Mouse (Mus musculus) urinary bladder, postnatal 4 days (tissue): ENCODE results near the gene Meioc.
"Not testable (repeated sequence)": the region's sequence is repeated elsewhere in the genome, so short reads cannot be mapped to it uniquely, and the experiment has no call there.

Source experiments
- DNase-seq, 2 experiments: peaks; one replicate each; pipeline ENCODE4 v3.0.0; 2021 to 2022; ENCODE audit warnings: low spot score in 2 of 2

The Meioc gene

GRCm38 (mm10) chr11:102665637-102666435 is 2.3 kb downstream of the Meioc start:
- DNase-seq, result no peak

GRCm38 (mm10) chr11:102690162-102690561 is 26.6 kb downstream of the Meioc start:
- peak; percentile 35 to 75 for DNase-seq

DNA sequence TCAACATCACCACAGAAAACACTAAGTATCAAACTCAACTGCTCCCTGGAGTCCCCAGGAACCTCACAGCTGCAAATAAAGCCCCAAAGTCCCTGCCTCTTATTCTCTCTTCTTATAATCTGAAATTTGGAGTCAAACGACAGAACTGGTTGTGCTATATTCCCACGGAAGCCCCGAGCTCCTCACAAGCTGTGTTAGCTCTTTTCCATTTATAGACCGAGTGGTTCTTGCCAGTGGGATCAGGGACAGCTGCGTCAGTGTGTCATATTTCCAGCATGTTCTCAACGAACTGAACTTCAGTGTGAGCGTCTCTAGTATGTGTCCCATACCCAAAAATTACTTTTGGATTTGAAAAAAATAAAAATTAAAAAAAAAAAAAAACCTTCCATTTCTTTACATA is 31.8 kb downstream of the Meioc start:
- no peak for DNase-seq

GRCm38 (mm10) chr11:102697338-102698017 is 34.0 kb downstream of the Meioc start, which contains the start of gene Ccdc43:
TSS of gene Ccdc43 (minus strand) at chr11:102697782.
- peak; percentile 84 to 85 for DNase-seq

DNA sequence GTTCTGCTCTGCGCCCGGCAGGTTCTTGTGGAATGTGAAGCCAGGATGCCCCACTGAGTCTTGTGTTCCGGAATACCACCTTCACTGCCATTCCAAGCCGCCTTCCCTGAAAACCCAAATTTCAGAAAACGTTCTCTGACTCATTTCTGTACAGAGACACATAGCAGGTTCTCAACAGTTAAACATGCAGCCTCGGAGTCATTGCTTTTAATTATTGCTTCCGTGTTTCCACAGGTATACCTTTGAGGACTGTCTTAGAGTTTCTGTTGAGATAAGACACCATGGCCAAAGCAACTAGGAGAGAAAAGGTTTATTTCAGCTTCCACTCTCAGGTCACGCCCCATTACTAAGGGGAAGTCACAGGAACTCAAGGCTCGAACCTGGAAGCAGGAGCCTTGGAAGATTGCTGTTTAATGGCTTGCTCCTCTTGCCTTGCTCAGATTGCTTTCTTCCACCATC is 34.5 kb downstream of the Meioc start:
- no peak for DNase-seq

- not testable (repeated sequence) for DNase-seq
Observed at GRCm38 (mm10) chr11:102702206-102702605, 38.7 kb downstream of the Meioc start.

DNA sequence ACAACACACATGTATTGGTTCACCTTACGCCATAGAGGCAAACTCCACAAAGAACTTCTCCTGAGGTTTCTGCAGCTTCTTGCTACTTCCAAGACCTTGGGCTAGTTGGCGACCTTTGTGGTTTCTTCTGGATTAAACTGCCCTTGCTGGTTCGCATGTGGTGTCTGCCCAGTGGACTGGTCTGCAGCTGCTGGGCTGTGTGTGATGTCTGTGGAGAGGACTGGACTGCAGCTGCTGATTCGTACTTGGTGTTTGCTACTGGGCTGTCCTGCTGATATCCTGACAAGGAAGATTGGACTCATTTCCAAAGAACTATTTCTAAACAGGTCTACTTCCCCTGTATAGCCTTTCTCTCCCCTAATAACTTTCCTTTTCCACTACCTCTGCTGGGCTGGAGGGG is 48.9 kb downstream of the Meioc start:
- no peak for DNase-seq

DNA sequence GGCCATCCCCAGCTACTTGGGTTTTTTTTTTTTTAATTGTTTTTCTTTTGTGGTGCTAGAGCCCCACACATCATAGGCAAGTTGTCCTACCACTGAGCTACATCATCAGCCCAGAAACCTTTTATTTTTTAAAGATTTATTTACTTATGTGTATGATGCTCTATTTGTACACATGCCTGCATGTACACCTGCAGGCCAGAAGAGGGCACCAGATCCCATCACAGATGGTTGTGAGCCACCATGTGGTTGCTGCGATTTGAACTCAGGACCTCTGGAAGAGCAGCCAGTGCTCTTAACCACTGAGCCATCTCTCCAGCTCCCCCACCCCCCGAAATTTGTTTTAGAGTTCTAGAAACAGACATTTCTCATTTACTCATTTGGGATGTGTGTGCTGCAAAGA is 51.1 kb downstream of the Meioc start:
- not testable (repeated sequence) for DNase-seq

- no peak for DNase-seq
Observed at GRCm38 (mm10) chr11:102716135-102716534, 52.6 kb downstream of the Meioc start.

DNA sequence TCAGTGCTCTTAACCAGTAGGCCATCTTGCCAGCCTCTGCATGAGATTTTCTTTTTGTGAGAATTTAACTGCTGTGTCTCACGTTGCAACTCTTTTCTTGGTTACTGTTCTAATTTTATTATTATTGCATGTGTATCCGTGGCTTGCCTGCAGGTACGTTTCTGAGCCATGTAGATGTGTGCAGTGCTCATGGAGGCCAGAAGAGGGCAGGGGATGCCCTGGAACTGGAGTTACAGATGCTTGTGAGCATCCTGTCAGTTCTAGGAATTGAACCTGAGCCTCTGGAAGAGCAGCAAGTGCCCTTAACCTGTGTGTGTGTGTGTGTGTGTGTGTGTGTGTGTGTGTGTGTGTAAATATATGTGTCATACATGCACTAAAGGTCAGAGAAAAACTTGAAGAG is 62.1 kb downstream of the Meioc start:
- DNase-seq, result no peak

DNA sequence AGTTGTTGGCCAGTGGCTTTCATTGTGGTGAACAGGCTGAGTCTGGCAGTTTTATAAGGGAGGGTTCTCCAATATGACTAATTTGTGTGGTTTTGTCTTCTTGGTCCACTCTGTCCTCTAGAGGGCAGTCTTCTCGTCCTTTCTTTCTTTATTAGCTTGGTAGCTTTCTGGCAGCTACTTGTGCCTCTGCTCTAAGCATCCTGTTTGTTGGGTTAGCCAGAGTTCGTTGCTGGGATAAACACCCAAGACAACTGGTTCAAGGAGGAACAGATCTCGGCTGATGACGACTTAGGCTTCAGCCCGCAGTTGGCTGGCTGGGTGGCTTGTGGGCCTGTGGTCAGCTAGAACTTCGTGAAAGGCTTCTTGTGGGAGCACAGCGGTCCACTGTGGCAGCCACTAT is 65.1 kb downstream of the Meioc start:
- DNase-seq, result no peak

DNA sequence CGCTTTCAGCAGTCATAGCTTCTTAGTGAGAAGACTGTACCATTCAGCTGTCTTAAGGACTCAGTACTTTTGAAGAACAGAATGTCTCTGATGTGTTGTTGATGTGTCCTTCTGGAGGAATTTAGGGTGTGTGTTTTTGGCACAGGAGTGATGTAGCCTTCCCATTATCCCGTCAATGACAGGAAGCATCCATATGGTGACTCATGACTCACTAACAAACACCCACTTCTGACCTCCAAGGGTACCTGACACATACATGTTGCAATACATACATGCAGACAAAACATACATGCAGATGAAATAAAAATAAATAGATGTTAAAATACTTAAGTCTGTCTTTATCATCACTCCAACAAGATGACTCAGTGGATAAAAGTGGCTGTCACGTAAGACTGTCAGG is 66.3 kb downstream of the Meioc start:
- DNase-seq, result no peak

DNA sequence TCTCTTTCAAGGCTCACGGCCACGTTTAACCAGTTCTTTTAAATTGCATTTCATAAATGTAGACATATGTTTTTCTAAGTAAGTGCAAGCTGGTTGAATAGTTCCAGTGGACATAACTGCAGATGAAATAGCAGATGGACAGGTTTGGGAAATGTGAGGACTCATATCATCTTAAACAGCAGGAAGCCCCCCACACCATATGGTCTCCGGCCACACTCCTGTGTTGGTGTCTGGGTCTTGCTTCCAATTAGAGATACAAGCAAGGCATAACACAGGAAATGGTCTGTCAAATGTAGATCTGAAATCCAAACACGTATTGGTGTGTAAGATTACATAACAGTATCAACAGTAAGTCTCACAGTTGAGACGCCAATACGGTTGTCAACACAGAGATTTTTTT is 67.8 kb downstream of the Meioc start:
- DNase-seq, result no peak
